Mouse (Mus musculus) liver, embryonic 15.5 days (tissue): ENCODE results near the gene Pkig. TPM values are rescaled to one million over a fixed set of nuclear protein-coding genes. Genes with fewer than 3 reads are reported as not detected.

Experiments used
- ATAC-seq: fragments of 200-750 bp; cut with Nextera tagmentation; 2 replicates; pipeline ENCODE4 v1.8.0; 2017; ENCODE audit warnings: moderate number of reproducible peaks, mild to moderate bottlenecking, moderate library complexity; ENCODE audit not compliant: insufficient read depth
- H3K27ac ChIP-seq: fragments of 300-500 bp; sonication (generic); replicated peaks from 2 replicates; pipeline ENCODE4 v1.5.1; 2015; ENCODE audit warnings: mild to moderate bottlenecking, inconsistent platforms
- H3K27me3 ChIP-seq: fragments of 300-500 bp; sonication (generic); 2 replicates; pipeline ENCODE4 v1.6.1; 2015; ENCODE audit warnings: mild to moderate bottlenecking, inconsistent platforms
- H3K36me3 ChIP-seq: fragments of 300-500 bp; sonication (generic); replicated peaks from 2 replicates; pipeline ENCODE4 v1.6.1; 2015; ENCODE audit warnings: moderate library complexity, mild to moderate bottlenecking, inconsistent platforms
- H3K4me1 ChIP-seq: fragments of 300-500 bp; sonication (generic); replicated peaks from 2 replicates; pipeline ENCODE4 v1.6.1; 2015; ENCODE audit warnings: inconsistent platforms
- H3K4me2 ChIP-seq: fragments of 300-500 bp; sonication (generic); 2 replicates; pipeline ENCODE4 v1.6.1; 2015; ENCODE audit warnings: moderate library complexity, mild to moderate bottlenecking, inconsistent platforms
- H3K4me3 ChIP-seq: fragments of 300-500 bp; sonication (generic); replicated peaks from 2 replicates; pipeline ENCODE4 v1.5.1; 2015; ENCODE audit warnings: mild to moderate bottlenecking, inconsistent platforms
- H3K9ac ChIP-seq: fragments of 300-500 bp; sonication (generic); 2 replicates; pipeline ENCODE4 v1.6.1; 2015; ENCODE audit warnings: moderate library complexity, mild to moderate bottlenecking, inconsistent platforms
- H3K9me3 ChIP-seq: fragments of 300-500 bp; sonication (generic); replicated peaks from 2 replicates; pipeline ENCODE4 v1.6.1; 2016; ENCODE audit warnings: inconsistent platforms
- WGBS: fragments of 180-500 bp; shearing (Covaris S2); methylation state at CpG from one replicate; pipeline ENCODE4 v1.1.7; 2015; ENCODE audit warnings: mixed read lengths; ENCODE audit not compliant: insufficient replicate concordance; 5-methylcytosine and 5-hydroxymethylcytosine counted together
- polyA plus RNA-seq: library from polyadenylated mRNA; unstranded; fragments of >200 nt; fragmentation: Nextera tagmentation; extraction: Ambion mirVana; gene quantifications from 2 replicates; pipeline ENCODE4 v1.2.1, GENCODE M21; 2015

Pkig gene
- polyA plus RNA-seq, 1 experiment from 2014 or later = 95.5 TPM

GRCm38 (mm10) chr2:163696763-163697162 lies 38.6 kb downstream of the Pkig start:
- Histone ChIP-seq H3K27ac (peak overlapping the region; percentile 54), H3K4me1 (peaks cover 80% of the 10 kb centered on the region), H3K27me3 (no peaks in the 10 kb centered on the region), H3K9me3 (no peaks in the 10 kb centered on the region), H3K36me3 (no peaks in the 10 kb centered on the region), H3K4me2 (0 out of 2 replicates have a peak overlapping the region, but pooled peaks have one; percentile 11), H3K9ac (0 out of 2 replicates have a peak overlapping the region, but pooled peaks have one; percentile 1), H3K4me3 (no peak overlapping the region)
- ATAC-seq = no peak
- WGBS = 27% methylated on average over 2 of the region's 2 CpGs

- H3K27ac ChIP-seq = peak overlapping the region; percentile 59; the same call in 1 of the 2 replicates
- WGBS = 34% methylated on average over 15 of the region's 16 CpGs
- no peaks in the 10 kb centered on the region for H3K9me3 ChIP-seq
- 0 out of 2 replicates have a peak overlapping the region, but pooled peaks have one; percentile 7 for H3K9ac ChIP-seq
- ATAC-seq = no peak
- H3K27me3 ChIP-seq = no peaks in the 10 kb centered on the region
- H3K4me2 ChIP-seq = peak overlapping the region; percentile 7; the same call in 1 of the 2 replicates
- H3K4me3 ChIP-seq = no peak overlapping the region
- H3K4me1 ChIP-seq = peaks cover 78% of the 10 kb centered on the region
- no peaks in the 10 kb centered on the region for H3K36me3 ChIP-seq
These were observed 39.7 kb downstream of the Pkig start for GRCm38 (mm10) chr2:163697764-163698480.

GRCm38 (mm10) chr2:163699078-163699780 lies 41.0 kb downstream of the Pkig start:
- Histone ChIP-seq H3K27me3 (no peaks in the 10 kb centered on the region), H3K4me2 (no peak overlapping the region), H3K27ac (no peak overlapping the region), H3K9me3 (no peaks in the 10 kb centered on the region), H3K4me3 (no peak overlapping the region), H3K4me1 (peaks cover 78% of the 10 kb centered on the region), H3K9ac (peak overlapping the region; percentile 12; the same call in 1 of the 2 replicates), H3K36me3 (peaks cover 6% of the 10 kb centered on the region; the same call in 1 of the 2 replicates)
- WGBS = 52% methylated on average over 11 of the region's 11 CpGs
- peak; percentile 60 for ATAC-seq

- no peak overlapping the region; the same call in 1 of the 2 replicates for H3K9ac ChIP-seq
- H3K4me1 ChIP-seq = peaks cover 52% of the 10 kb centered on the region
- no peak for ATAC-seq
- H3K27me3 ChIP-seq = no peaks in the 10 kb centered on the region
- peak overlapping the region; percentile 57; the same call in 1 of the 2 replicates for H3K27ac ChIP-seq
- H3K4me2 ChIP-seq = no peak overlapping the region
- H3K9me3 ChIP-seq = no peaks in the 10 kb centered on the region
- H3K36me3 ChIP-seq = peaks cover 12% of the 10 kb centered on the region
- 64% methylated on average over 7 of the region's 7 CpGs for WGBS
- H3K4me3 ChIP-seq = no peak overlapping the region
These were observed 44.2 kb downstream of the Pkig start for GRCm38 (mm10) chr2:163702431-163702830.

GRCm38 (mm10) chr2:163702921-163703320 lies 44.7 kb downstream of the Pkig start:
- ATAC-seq = no peak
- Histone ChIP-seq H3K27ac (peak overlapping the region; percentile 57), H3K4me3 (no peak overlapping the region), H3K27me3 (no peaks in the 10 kb centered on the region), H3K4me1 (peaks cover 51% of the 10 kb centered on the region), H3K9me3 (no peaks in the 10 kb centered on the region), H3K9ac (no peak overlapping the region), H3K4me2 (no peak overlapping the region), H3K36me3 (peaks cover 12% of the 10 kb centered on the region)
- 50% methylated on average over 5 of the region's 5 CpGs for WGBS

GRCm38 (mm10) chr2:163703599-163704260 lies 45.5 kb downstream of the Pkig start:
- Histone ChIP-seq H3K4me1 (peaks cover 51% of the 10 kb centered on the region), H3K27ac (0 out of 2 replicates have a peak overlapping the region, but pooled peaks have one; percentile 57), H3K27me3 (no peaks in the 10 kb centered on the region), H3K4me2 (no peak overlapping the region), H3K9me3 (no peaks in the 10 kb centered on the region), H3K36me3 (peaks cover 12% of the 10 kb centered on the region), H3K9ac (no peak overlapping the region), H3K4me3 (no peak overlapping the region)
- ATAC-seq = no peak
- 69% methylated on average over 5 of the region's 5 CpGs for WGBS

GRCm38 (mm10) chr2:163708321-163708720 lies 50.1 kb downstream of the Pkig start:
- 13% methylated on average over 5 of the region's 5 CpGs for WGBS
- no peak for ATAC-seq
- no peak overlapping the region for H3K4me2 ChIP-seq

GRCm38 (mm10) chr2:163708763-163709250 lies 50.6 kb downstream of the Pkig start:
- Histone ChIP-seq H3K9me3 (no peaks in the 10 kb centered on the region), H3K36me3 (peaks cover 16% of the 10 kb centered on the region), H3K4me1 (peaks cover 56% of the 10 kb centered on the region), H3K9ac (no peak overlapping the region), H3K27me3 (no peaks in the 10 kb centered on the region), H3K4me3 (no peak overlapping the region), H3K4me2 (no peak overlapping the region), H3K27ac (0 out of 2 replicates have a peak overlapping the region, but pooled peaks have one; percentile 1)
- 50% methylated on average over 6 of the region's 6 CpGs for whole genome bisulfite sequencing
- no peak for ATAC-seq

More at GRCm38 (mm10) chr2:163708321-163708720, 50.1 kb downstream of the Pkig start:
- Histone ChIP-seq H3K27me3 (no peaks in the 10 kb centered on the region), H3K4me3 (no peak overlapping the region), H3K9ac (no peak overlapping the region), H3K4me1 (peaks cover 61% of the 10 kb centered on the region), H3K36me3 (peaks cover 19% of the 10 kb centered on the region), H3K27ac (0 out of 2 replicates have a peak overlapping the region, but pooled peaks have one; percentile 1), H3K9me3 (no peaks in the 10 kb centered on the region)

- Histone ChIP-seq H3K27ac (no peak overlapping the region), H3K9me3 (no peaks in the 10 kb centered on the region), H3K9ac (no peak overlapping the region), H3K36me3 (peaks cover 12% of the 10 kb centered on the region; the same call in 1 of the 2 replicates), H3K4me2 (no peak overlapping the region), H3K4me3 (no peak overlapping the region), H3K27me3 (no peaks in the 10 kb centered on the region), H3K4me1 (peaks cover 50% of the 10 kb centered on the region)
- ATAC-seq = no peak
- 81% methylated on average over 9 of the region's 9 CpGs for WGBS
These were observed 51.8 kb downstream of the Pkig start for GRCm38 (mm10) chr2:163710000-163710399.

- WGBS = 40% methylated on average over 5 of the region's 5 CpGs
- Histone ChIP-seq H3K4me3 (no peak overlapping the region), H3K4me1 (peaks cover 47% of the 10 kb centered on the region), H3K4me2 (no peak overlapping the region), H3K36me3 (peaks cover 7% of the 10 kb centered on the region; the same call in 1 of the 2 replicates), H3K9me3 (no peaks in the 10 kb centered on the region), H3K27ac (no peak overlapping the region), H3K27me3 (no peaks in the 10 kb centered on the region), H3K9ac (no peak overlapping the region; the same call in 1 of the 2 replicates)
- no peak for ATAC-seq
These were observed 52.5 kb downstream of the Pkig start for GRCm38 (mm10) chr2:163710606-163711159.
